Mouse (Mus musculus): ENCODE data around the gene Capn12. TPM values are rescaled to one million over a fixed set of nuclear protein-coding genes. Genes with fewer than 3 reads are reported as not detected.
"Not testable (repeated sequence)": the region's sequence is repeated elsewhere in the genome, so short reads cannot be mapped to it uniquely, and the experiment has no call there.

Capn12 gene
- polyA plus RNA-seq, 1 experiment from 2014 or later: 1.3 TPM

GRCm38 (mm10) chr7:28864288-28864750 is 16.9 kb upstream of the Capn12 start:
- no peak for ATAC-seq (ENCODE audit: insufficient number of reproducible peaks, low FRiP score, low TSS enrichment, low read depth)
- no peak overlapping the region for H3K9ac ChIP-seq
- H3K27me3 ChIP-seq: no peaks in the 10 kb centered on the region
- peak overlapping the region; percentile 77 for H3K27ac ChIP-seq
- peaks cover 36% of the 10 kb centered on the region for H3K4me1 ChIP-seq
- no peaks in the 10 kb centered on the region for H3K9me3 ChIP-seq
- WGBS: 21% methylated on average over 9 of the region's 9 CpGs
- peak overlapping the region; percentile 25 for H3K4me3 ChIP-seq
- H3K4me2 ChIP-seq: peak overlapping the region; percentile 33
- H3K36me3 ChIP-seq: no peaks in the 10 kb centered on the region

DNA sequence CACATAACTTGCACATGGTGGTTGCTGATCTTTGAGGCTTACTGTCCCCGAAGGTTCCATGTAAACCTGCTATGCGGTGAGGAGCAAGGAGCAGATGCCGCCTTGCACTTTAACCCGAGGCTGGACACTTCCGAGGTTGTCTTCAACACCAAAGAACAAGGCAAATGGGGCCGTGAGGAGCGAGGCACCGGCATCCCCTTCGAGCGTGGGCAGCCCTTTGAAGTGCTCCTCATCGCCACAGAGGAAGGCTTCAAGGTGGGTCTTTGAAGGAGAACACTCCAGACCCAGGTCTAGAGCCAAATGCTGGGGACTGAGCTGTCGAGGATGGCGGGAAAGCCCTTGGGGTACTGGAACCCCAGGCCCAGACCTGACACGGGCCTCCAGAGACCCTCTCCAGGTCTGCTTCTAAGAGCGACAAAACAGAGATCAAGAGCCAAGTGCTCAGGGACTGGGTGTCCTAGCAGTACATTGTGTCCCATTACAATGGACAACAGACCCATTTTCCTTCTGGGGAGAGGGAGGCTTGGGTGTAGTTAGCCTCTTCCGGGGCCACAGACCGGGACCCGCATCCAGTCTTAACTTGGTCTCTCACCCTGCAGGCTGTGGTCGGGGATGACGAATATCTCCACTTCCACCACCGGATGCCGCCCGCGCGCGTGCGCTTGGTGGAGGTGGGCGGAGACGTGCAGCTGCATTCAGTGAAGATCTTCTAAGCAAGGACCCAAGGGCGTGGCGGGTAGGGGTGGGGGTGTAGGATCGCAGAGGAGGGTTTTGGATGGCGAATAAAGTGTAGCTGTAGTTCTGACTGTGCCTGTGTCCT is 15.5 kb upstream of the Capn12 start:
- Histone ChIP-seq H3K4me1 (peaks cover 36% of the 10 kb centered on the region), H3K36me3 (no peaks in the 10 kb centered on the region), H3K9me3 (no peaks in the 10 kb centered on the region), H3K9ac (no peak overlapping the region), H3K27me3 (no peaks in the 10 kb centered on the region), H3K4me2 (peak overlapping the region; percentile 41), H3K27ac (peak overlapping the region; percentile 72), H3K4me3 (peak overlapping the region; percentile 23)
- peak; percentile 47 for ATAC-seq (ENCODE audit: insufficient number of reproducible peaks, low FRiP score, low TSS enrichment, low read depth)
- 38% methylated on average over 33 of the region's 33 CpGs for WGBS

- Histone ChIP-seq H3K9ac (no peak overlapping the region), H3K36me3 (no peaks in the 10 kb centered on the region), H3K27me3 (no peaks in the 10 kb centered on the region), H3K9me3 (no peaks in the 10 kb centered on the region), H3K4me3 (no peak overlapping the region), H3K4me2 (no peak overlapping the region), H3K27ac (peak overlapping the region; percentile 50), H3K4me1 (peaks cover 36% of the 10 kb centered on the region)
- no peak for ATAC-seq (ENCODE audit: insufficient number of reproducible peaks, low FRiP score, low TSS enrichment, low read depth)
- WGBS: 79% methylated on average over 28 of the region's 28 CpGs
These were observed 14.3 kb upstream of the Capn12 start for GRCm38 (mm10) chr7:28866769-28867507.

GRCm38 (mm10) chr7:28867508-28868340 is 13.5 kb upstream of the Capn12 start:
- Histone ChIP-seq H3K27ac (peak overlapping the region; percentile 40), H3K4me3 (peak overlapping the region; percentile 19; the same call in 1 of the 2 replicates), H3K4me2 (0 out of 2 replicates have a peak overlapping the region, but pooled peaks have one; percentile 24), H3K4me1 (peaks cover 38% of the 10 kb centered on the region)
- 0 out of 2 replicates have a peak, but pooled peaks have one; percentile 42 for ATAC-seq (ENCODE audit: insufficient number of reproducible peaks, low FRiP score, low TSS enrichment, low read depth)
- not testable (repeated sequence) for H3K27me3 ChIP-seq, H3K36me3 ChIP-seq, H3K9me3 ChIP-seq, H3K9ac ChIP-seq
- 28% methylated on average over 23 of the region's 23 CpGs for WGBS

DNA sequence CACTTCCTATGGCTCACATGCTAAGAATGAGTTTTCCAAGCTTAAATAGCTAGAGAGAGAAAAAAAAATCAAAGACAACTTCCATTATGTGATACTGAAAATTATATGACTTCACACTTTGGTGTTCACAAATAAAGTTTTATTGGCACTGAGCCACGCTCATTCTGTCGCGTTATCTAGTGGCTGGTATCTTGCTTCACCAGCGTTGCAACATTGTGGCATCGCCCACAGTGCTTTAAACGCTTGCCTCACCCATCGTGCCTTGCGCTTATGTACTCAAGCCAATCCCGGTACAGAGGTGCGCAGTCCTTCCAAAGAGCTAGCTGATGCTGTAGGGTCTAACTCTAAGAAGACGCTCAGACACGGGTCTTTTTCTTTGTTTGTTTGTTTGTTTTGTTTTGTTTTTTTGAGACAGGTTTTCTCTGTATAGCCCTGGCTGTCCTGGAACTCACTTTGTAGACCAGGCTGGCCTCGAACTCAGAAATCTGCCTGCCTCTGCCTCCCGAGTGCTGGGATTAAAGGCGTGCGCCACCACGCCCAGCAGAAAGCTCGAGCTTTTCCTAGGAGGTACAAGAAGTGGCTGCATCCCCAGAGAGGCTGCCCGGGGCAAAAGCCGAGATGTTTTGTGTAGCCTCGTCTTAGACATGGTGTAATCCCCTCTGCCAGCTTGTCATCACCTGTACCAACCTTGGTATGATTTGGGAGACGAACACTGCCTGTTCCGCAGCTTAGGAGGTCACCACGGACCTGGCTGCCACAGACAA is 10.1 kb upstream of the Capn12 start:
- Histone ChIP-seq H3K4me1 (peaks cover 14% of the 10 kb centered on the region), H3K36me3 (no peaks in the 10 kb centered on the region), H3K9me3 (no peaks in the 10 kb centered on the region), H3K4me2 (no peak overlapping the region), H3K27ac (no peak overlapping the region), H3K27me3 (no peaks in the 10 kb centered on the region), H3K4me3 (no peak overlapping the region), H3K9ac (no peak overlapping the region)
- ATAC-seq (ENCODE audit: insufficient number of reproducible peaks, low FRiP score, low TSS enrichment, low read depth): no peak
- 84% methylated on average over 24 of the region's 24 CpGs for WGBS

GRCm38 (mm10) chr7:28874565-28874964 is 6.7 kb upstream of the Capn12 start:
- Histone ChIP-seq H3K9me3 (no peaks in the 10 kb centered on the region), H3K4me1 (0 out of 2 replicates have a peak, but pooled peaks cover 3% of the 10 kb centered on the region), H3K36me3 (no peaks in the 10 kb centered on the region), H3K9ac (no peak overlapping the region), H3K4me2 (no peak overlapping the region), H3K4me3 (no peak overlapping the region), H3K27me3 (no peaks in the 10 kb centered on the region), H3K27ac (no peak overlapping the region)
- WGBS: 43% methylated on average over 2 of the region's 2 CpGs
- ATAC-seq (ENCODE audit: insufficient number of reproducible peaks, low FRiP score, low TSS enrichment, low read depth): no peak

DNA sequence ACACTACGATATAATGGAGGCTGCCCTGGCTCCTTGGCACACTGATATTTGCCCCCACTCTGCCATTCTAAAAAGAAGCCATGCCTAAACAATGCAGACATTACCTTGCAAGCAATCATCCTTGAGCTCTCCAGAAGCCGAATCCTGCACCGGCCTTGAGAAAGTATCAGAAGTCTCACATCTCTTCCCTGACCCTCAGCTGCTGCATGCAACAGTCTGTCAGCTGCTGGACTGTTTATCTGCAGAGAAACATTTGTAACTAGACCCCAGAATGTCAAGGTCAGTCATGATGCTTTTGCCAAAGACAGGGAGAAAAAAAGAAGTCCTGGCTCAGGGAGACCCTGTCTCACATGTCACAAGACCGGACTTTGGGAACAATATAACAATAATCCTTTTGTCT is 5.1 kb upstream of the Capn12 start:
- no peak overlapping the region for H3K27ac ChIP-seq
- no peak overlapping the region for H3K4me3 ChIP-seq
- H3K9me3 ChIP-seq: no peaks in the 10 kb centered on the region
- 86% methylated on average over 4 of the region's 4 CpGs for WGBS
- H3K27me3 ChIP-seq: no peaks in the 10 kb centered on the region
- no peak overlapping the region for H3K9ac ChIP-seq
- H3K4me2 ChIP-seq: no peak overlapping the region
- no peak for ATAC-seq (ENCODE audit: insufficient number of reproducible peaks, low FRiP score, low TSS enrichment, low read depth)
- 0 out of 2 replicates have a peak, but pooled peaks cover 3% of the 10 kb centered on the region for H3K4me1 ChIP-seq
- H3K36me3 ChIP-seq: no peaks in the 10 kb centered on the region

GRCm38 (mm10) chr7:28877155-28877554 is 4.1 kb upstream of the Capn12 start:
- no peak for ATAC-seq (ENCODE audit: insufficient number of reproducible peaks, low FRiP score, low TSS enrichment, low read depth)
- WGBS: 86% methylated on average over 7 of the region's 7 CpGs
- H3K4me3 ChIP-seq: no peak overlapping the region

GRCm38 (mm10) chr7:28877856-28878255 is 3.4 kb upstream of the Capn12 start:
- Histone ChIP-seq H3K4me1 (0 out of 2 replicates have a peak, but pooled peaks cover 3% of the 10 kb centered on the region), H3K36me3 (no peaks in the 10 kb centered on the region), H3K4me2 (no peak overlapping the region), H3K4me3 (no peak overlapping the region), H3K27ac (0 out of 2 replicates have a peak overlapping the region, but pooled peaks have one; percentile 5), H3K27me3 (no peaks in the 10 kb centered on the region), H3K9me3 (no peaks in the 10 kb centered on the region), H3K9ac (no peak overlapping the region)
- WGBS: 72% methylated on average over 4 of the region's 4 CpGs
- no peak for ATAC-seq (ENCODE audit: insufficient number of reproducible peaks, low FRiP score, low TSS enrichment, low read depth)

More at GRCm38 (mm10) chr7:28877155-28877554, 4.1 kb upstream of the Capn12 start:
- H3K9me3 ChIP-seq: no peaks in the 10 kb centered on the region
- no peak overlapping the region for H3K4me2 ChIP-seq
- no peak overlapping the region for H3K27ac ChIP-seq
- no peaks in the 10 kb centered on the region for H3K36me3 ChIP-seq
- H3K4me1 ChIP-seq: 0 out of 2 replicates have a peak, but pooled peaks cover 3% of the 10 kb centered on the region
- H3K27me3 ChIP-seq: no peaks in the 10 kb centered on the region
- no peak overlapping the region for H3K9ac ChIP-seq

- no peaks in the 10 kb centered on the region for H3K36me3 ChIP-seq
- WGBS: 75% methylated on average over 7 of the region's 7 CpGs
- no peak for ATAC-seq (ENCODE audit: insufficient number of reproducible peaks, low FRiP score, low TSS enrichment, low read depth)
These were observed 1.6 kb upstream of the Capn12 start for GRCm38 (mm10) chr7:28879606-28880005.

DNA sequence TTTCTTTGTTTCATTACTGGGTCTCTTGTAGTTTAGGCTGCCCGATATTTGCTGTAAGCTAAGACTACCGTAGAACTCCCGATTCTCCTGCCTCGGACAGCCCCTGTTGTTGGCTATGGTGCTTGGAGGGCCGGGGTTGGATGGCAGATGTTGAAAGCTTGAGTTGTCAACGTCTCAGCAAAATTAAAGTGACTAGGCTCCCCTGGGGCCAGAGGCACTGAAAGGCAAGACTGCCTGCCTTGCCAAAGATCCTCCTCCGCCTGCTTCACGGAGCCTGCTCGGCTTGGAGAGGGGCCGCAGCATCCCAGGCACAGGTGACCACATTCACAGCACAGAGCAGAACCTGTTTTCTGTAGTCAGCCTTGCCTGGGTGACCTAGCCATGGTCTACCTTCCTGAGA is 668 bp upstream of the Capn12 start:
- Histone ChIP-seq H3K4me1 (0 out of 2 replicates have a peak, but pooled peaks cover 3% of the 10 kb centered on the region), H3K36me3 (no peaks in the 10 kb centered on the region), H3K4me3 (no peak overlapping the region), H3K9ac (no peak overlapping the region), H3K9me3 (no peaks in the 10 kb centered on the region), H3K4me2 (no peak overlapping the region), H3K27ac (no peak overlapping the region), H3K27me3 (no peaks in the 10 kb centered on the region)
- WGBS: 60% methylated on average over 10 of the region's 10 CpGs
- ATAC-seq (ENCODE audit: insufficient number of reproducible peaks, low FRiP score, low TSS enrichment, low read depth): no peak

More at GRCm38 (mm10) chr7:28879606-28880005, 1.6 kb upstream of the Capn12 start:
- Histone ChIP-seq H3K4me3 (no peak overlapping the region), H3K9ac (no peak overlapping the region), H3K4me2 (no peak overlapping the region), H3K4me1 (0 out of 2 replicates have a peak, but pooled peaks cover 3% of the 10 kb centered on the region), H3K27me3 (no peaks in the 10 kb centered on the region), H3K27ac (no peak overlapping the region), H3K9me3 (no peaks in the 10 kb centered on the region)
